Mouse (Mus musculus): ENCODE results near the gene Calcoco2.

DNA sequence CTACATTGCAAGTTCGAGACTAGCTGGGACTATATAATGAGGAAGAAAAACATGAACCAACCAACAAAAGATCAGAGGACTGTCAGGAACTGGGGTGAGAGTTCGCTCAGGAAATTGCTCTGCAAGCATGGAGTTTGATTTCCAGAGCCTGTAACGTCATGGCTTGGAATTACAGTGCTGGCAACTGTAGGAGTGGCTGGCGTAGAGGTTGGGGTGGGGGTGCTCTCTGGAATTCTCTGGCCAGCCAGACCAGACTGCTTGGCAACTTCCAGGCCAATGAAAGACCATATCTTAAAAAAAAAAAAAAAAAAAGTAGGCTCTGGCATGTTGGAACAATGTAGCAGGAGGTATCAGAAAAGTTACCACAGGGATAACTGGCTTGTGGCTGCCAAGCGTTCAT is 31.0 kb downstream of the Calcoco2 start:
- TF ChIP-seq CTCF (IDR thresholded peaks at IDR 0.05; ENCODE audit: low read depth) (no peak), EP300 (IDR thresholded peaks at IDR 0.05; ENCODE audit: low read depth) (no peak)

Data from liver, postnatal 0 days (tissue).